Comparison of ENCODE assay signal across 19 mouse cellular contexts in genomic region chrX:68494398-68495143, GRCm38 (mm10).
DNase-seq lines count a peak whose midpoint lies in the region; ATAC-seq and TF ChIP-seq lines count a peak whose summit lies in the region.
"Had no signal": no experiment of that assay in that cellular context is flagged by ENCODE, and none has a peak within 500 bp of the region (broad histone marks: within the 10 kb centered on the region; RNA-seq: fewer than 3 reads in every experiment).

No protein-coding gene starts in this region.

- DNase-seq in forebrain, embryonic 10.5 days (ENCODE audit: extremely low spot score, low spot score): no peak
- DNase-seq in hindbrain, postnatal 0 days (ENCODE audit: low spot score): peak; percentile 1
- no peak for DNase-seq in hindbrain, embryonic 10.5 days (ENCODE audit: low spot score)
- DNase-seq in 3T3-L1 (ENCODE audit: low read depth, low spot score): peak; percentile 35
- DNase-seq in brain, embryonic 14.5 days (ENCODE audit: low read depth): peak; percentile 19
- no peak for DNase-seq in urinary bladder, postnatal 4 days (ENCODE audit: low spot score in 2 of 2)
- DNase-seq in thymus, postnatal 10 days (ENCODE audit: low spot score in 2 of 2): no peak
- DNase-seq: kidney, adult 9 months; layer of hippocampus, adult 9-11 months; spleen, adult 18-20 months; thymus, postnatal 25 days had no signal

- H3K4me2 ChIP-seq in forebrain, embryonic 15.5 days (replicated peaks): no peak overlapping the region
- no peak overlapping the region for H3K4me2 ChIP-seq in hindbrain, postnatal 0 days (ENCODE audit: low read depth, low read length)
- H3K4me2 ChIP-seq: embryonic facial prominence, embryonic 15.5 days; heart, embryonic 13.5 days; liver, embryonic 15.5 days; lung, embryonic 14.5 days had no signal

- H3K27ac ChIP-seq in forebrain, embryonic 15.5 days (replicated peaks): no peak overlapping the region
- no peak overlapping the region for H3K27ac ChIP-seq in forebrain, embryonic 10.5 days
- H3K27ac ChIP-seq in hindbrain, postnatal 0 days: no peak overlapping the region
- H3K27ac ChIP-seq in hindbrain, embryonic 10.5 days: no peak overlapping the region
- H3K27ac ChIP-seq: embryonic facial prominence, embryonic 10.5 days; embryonic facial prominence, embryonic 15.5 days; heart, embryonic 13.5 days; liver, embryonic 15.5 days had no signal

- no peaks in the 10 kb centered on the region for H3K36me3 ChIP-seq in forebrain, embryonic 15.5 days
- no peaks in the 10 kb centered on the region for H3K36me3 ChIP-seq in forebrain, embryonic 10.5 days (replicated peaks)
- H3K36me3 ChIP-seq in hindbrain, postnatal 0 days (ENCODE audit: insufficient read depth, low read length): no peaks in the 10 kb centered on the region
- no peaks in the 10 kb centered on the region for H3K36me3 ChIP-seq in hindbrain, embryonic 10.5 days
- H3K36me3 ChIP-seq: embryonic facial prominence, embryonic 10.5 days; embryonic facial prominence, embryonic 15.5 days; heart, embryonic 13.5 days; liver, embryonic 15.5 days had no signal

- H3K27me3 ChIP-seq in forebrain, embryonic 15.5 days: no peaks in the 10 kb centered on the region
- H3K27me3 ChIP-seq in forebrain, embryonic 10.5 days (ENCODE audit: poor library complexity, severe bottlenecking): no peaks in the 10 kb centered on the region
- H3K27me3 ChIP-seq in hindbrain, postnatal 0 days (ENCODE audit: insufficient read depth, low read length): no peaks in the 10 kb centered on the region
- H3K27me3 ChIP-seq in hindbrain, embryonic 10.5 days (ENCODE audit: insufficient read depth, poor library complexity, severe bottlenecking): no peaks in the 10 kb centered on the region
- H3K27me3 ChIP-seq: embryonic facial prominence, embryonic 15.5 days; heart, embryonic 13.5 days; liver, embryonic 15.5 days had no signal

- H3K4me3 ChIP-seq in forebrain, embryonic 15.5 days: no peak overlapping the region
- no peak overlapping the region for H3K4me3 ChIP-seq in forebrain, embryonic 10.5 days
- H3K4me3 ChIP-seq in hindbrain, postnatal 0 days (ENCODE audit: low read length): no peak overlapping the region
- no peak overlapping the region for H3K4me3 ChIP-seq in hindbrain, embryonic 10.5 days
- H3K4me3 ChIP-seq: embryonic facial prominence, embryonic 10.5 days; embryonic facial prominence, embryonic 15.5 days; heart, embryonic 13.5 days; liver, embryonic 15.5 days had no signal

- H3K9me3 ChIP-seq in forebrain, embryonic 15.5 days: no peaks in the 10 kb centered on the region
- H3K9me3 ChIP-seq in forebrain, embryonic 10.5 days: no peaks in the 10 kb centered on the region
- no peaks in the 10 kb centered on the region for H3K9me3 ChIP-seq in hindbrain, postnatal 0 days (ENCODE audit: low read length)
- no peaks in the 10 kb centered on the region for H3K9me3 ChIP-seq in hindbrain, embryonic 10.5 days
- H3K9me3 ChIP-seq: embryonic facial prominence, embryonic 10.5 days; embryonic facial prominence, embryonic 15.5 days; heart, embryonic 13.5 days; liver, embryonic 15.5 days had no signal

- peak; percentile 68 for ATAC-seq in forebrain, embryonic 15.5 days (replicated peaks)
- no peak; the same call in 1 of the 2 replicates for ATAC-seq in hindbrain, postnatal 0 days
- ATAC-seq: activated CD4-positive, CD25-positive, alpha-beta regulatory T cell, adult 4 months; intestine, postnatal 0 days had no signal

- no peak for TF ChIP-seq CTCF in hindbrain, postnatal 0 days (IDR thresholded peaks at IDR 0.05; ENCODE audit: low read depth)
- TF ChIP-seq CTCF in brain, embryonic 14.5 days (IDR thresholded peaks at IDR 0.05; ENCODE audit: borderline replicate concordance, extremely low read depth, insufficient read depth, insufficient read length): no peak

- no peaks in the 10 kb centered on the region for H3K4me1 ChIP-seq in forebrain, embryonic 15.5 days
- H3K4me1 ChIP-seq in forebrain, embryonic 10.5 days: no peaks in the 10 kb centered on the region
- no peaks in the 10 kb centered on the region for H3K4me1 ChIP-seq in hindbrain, postnatal 0 days (ENCODE audit: insufficient read depth, low read length)
- H3K4me1 ChIP-seq in hindbrain, embryonic 10.5 days (replicated peaks): no peaks in the 10 kb centered on the region
- H3K4me1 ChIP-seq: embryonic facial prominence, embryonic 10.5 days; embryonic facial prominence, embryonic 15.5 days; liver, embryonic 15.5 days had no signal

- 37% methylated on average over 2 of the region's 2 CpGs for WGBS in forebrain, embryonic 15.5 days
- 83% methylated on average over 2 of the region's 2 CpGs for WGBS in forebrain, embryonic 10.5 days
- WGBS in hindbrain, postnatal 0 days: 43% methylated on average over 2 of the region's 2 CpGs
- 81% methylated on average over 2 of the region's 2 CpGs for WGBS in hindbrain, embryonic 10.5 days

- H3K9ac ChIP-seq in forebrain, embryonic 15.5 days (replicated peaks): no peak overlapping the region
- no peak overlapping the region for H3K9ac ChIP-seq in hindbrain, postnatal 0 days (replicated peaks; ENCODE audit: low read length)
- H3K9ac ChIP-seq: embryonic facial prominence, embryonic 15.5 days; heart, embryonic 13.5 days; liver, embryonic 15.5 days; lung, embryonic 14.5 days had no signal

- no peak for TF ChIP-seq POLR2A in brain, embryonic 14.5 days (IDR thresholded peaks at IDR 0.05; ENCODE audit: borderline replicate concordance, extremely low read depth, insufficient read depth, insufficient read length, poor library complexity, severe bottlenecking)

Comparison
In these comparisons a context has a peak if more than half of its experiments do, and no peak if none do; other contexts are left out.
1. DNase-seq: peak in hindbrain, postnatal 0 days (single experiment), 3T3-L1 (single experiment) and brain, embryonic 14.5 days (single experiment); none in forebrain, embryonic 10.5 days (single experiment), hindbrain, embryonic 10.5 days (single experiment), urinary bladder, postnatal 4 days (0 of 2) and thymus, postnatal 10 days (0 of 2).